Mouse (Mus musculus): Measurements from ENCODE around the gene Elf3. TPM values are rescaled to one million over a fixed set of nuclear protein-coding genes. Genes with fewer than 3 reads are reported as not detected.
"Not testable (repeated sequence)": the region's sequence is repeated elsewhere in the genome, so short reads cannot be mapped to it uniquely, and the experiment has no call there.

Elf3 gene
- polyA plus RNA-seq, 1 experiment = 82.7 TPM

DNA sequence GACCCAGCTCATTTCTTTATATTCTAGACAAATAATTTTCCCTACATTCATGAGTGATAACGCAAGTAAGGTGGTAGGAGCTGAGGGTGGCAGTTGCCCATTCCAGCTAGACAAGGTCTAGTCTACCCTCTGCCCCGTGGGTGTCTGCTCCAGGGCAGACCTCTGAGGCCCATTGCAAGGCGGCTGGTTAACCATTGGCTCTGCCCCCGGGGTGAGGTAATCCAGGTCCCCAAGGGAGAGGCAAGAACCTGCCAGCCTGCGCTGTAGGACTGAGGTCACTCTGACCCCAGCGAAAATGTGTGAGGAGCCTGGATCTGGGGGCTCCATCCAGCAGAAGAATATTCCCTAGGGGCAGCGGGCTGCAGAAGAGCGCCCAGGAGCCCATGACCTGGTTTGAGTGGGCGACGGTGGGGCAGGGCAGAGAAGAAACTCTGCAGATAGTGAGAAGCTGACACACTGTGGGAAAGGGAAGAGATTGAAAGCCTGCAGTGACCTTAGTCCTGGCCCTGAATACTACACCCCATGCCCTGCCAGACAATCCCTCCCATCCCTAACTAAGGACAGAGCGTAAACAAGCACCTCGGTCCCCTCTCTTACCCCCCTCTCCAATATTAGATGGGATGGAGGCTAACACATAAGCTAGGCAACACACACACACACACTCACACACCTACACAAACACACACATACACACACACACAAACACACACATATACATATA lies 21.1 kb downstream of the Elf3 start:
- no peak for DNase-seq (ENCODE audit: low read depth)

GRCm38 (mm10) chr1:135234771-135235170 lies 23.6 kb downstream of the Elf3 start:
- no peak for DNase-seq (ENCODE audit: low read depth)

DNA sequence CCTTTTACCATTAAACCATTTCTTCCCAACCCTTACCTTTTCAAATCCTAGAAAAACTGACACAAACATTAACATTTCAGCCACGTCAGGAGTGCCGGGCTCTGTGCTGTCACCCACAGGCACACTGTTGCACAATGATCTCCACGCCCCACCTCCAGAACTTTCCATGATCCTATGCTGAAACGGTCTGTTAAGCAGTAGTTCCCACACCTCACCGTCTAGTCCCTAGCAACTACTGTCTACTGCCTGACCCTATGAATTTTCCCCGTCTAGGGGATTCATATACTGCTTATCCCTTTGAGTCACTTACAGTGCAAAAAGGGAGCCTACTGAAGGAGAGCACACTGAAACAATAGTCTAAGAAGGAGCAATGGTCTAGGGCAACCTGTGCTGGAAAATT lies 24.4 kb downstream of the Elf3 start:
- DNase-seq (ENCODE audit: low read depth) = no peak

GRCm38 (mm10) chr1:135231878-135232277 lies 26.5 kb downstream of the Elf3 start:
- DNase-seq (ENCODE audit: low read depth) = not testable (repeated sequence)

- DNase-seq (ENCODE audit: low read depth) = peak; percentile 42
Observed at GRCm38 (mm10) chr1:135227339-135227950, 30.9 kb downstream of the Elf3 start.

DNA sequence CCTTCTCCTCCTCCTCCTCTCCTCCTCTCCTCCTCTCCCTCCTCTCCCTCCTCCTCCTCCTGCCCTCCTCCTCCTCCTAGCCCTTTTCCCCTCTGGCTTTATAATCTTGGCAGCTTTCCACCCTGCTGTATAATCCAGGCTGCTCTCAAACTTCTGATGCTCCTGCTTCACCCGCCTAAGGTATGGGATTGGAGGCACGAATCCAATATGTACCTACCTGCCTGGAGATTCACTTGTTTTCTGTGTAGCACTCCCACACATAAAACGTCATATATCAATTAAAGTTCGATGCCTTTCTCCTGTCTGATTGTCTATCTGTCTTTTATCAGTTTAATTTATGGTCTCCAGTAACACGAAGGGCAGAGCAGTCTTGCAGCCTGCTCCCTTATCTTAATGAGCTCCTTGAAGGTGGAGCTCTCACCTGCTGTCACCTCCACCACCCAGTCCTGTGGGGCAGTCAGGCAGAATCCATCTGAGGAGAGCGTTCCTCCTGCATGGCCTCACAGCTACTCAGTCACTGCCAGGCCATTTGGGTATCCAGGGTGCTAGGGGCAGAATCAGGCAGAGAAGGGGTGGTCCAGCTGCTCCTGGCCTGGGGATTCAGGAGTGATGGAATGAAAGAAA lies 33.3 kb downstream of the Elf3 start:
- no peak for DNase-seq (ENCODE audit: low read depth)

GRCm38 (mm10) chr1:135224147-135224546 lies 34.2 kb downstream of the Elf3 start:
- no peak for DNase-seq (ENCODE audit: low read depth)

GRCm38 (mm10) chr1:135217607-135218233 lies 40.6 kb downstream of the Elf3 start:
- DNase-seq (ENCODE audit: low read depth) = no peak

DNA sequence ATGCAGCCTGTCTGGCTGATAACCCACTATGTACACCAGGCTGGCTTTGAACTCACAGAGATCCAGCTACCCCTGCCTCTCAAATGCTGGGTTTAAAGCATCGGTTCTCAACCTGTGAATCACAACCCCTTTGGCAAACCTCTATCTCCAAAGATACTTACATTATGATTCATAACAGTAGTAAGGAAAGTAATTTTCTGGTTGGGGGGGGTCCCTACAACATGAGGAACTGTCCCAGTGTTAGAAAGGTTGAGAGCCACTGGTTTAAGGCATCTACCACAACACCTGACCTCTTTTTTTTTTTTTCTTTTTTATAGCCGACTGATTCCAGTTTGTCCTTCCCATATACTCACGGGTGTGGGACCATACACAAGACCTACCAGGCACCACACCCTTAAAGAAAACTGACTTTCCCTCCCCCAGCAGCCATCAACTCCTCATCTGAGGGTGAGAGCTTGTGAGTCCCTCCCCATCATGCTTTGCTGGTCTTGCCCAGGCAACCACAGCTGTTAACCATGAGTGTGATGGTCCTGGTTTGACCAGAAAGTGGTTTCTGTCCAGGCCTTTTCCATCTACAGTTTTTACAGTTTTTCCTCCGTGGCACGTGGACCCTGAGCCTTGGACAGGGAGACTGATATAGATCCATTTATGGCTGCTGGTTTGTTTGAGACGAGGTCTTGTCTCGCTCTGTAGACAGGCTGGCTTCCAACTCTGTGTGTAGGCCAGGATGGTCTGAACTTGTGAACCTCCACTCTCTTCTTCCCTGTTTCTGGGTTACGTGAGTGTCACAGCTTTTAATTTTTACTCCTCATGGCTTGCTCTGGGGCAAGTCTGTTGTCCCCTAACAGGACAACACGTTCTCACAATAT lies 44.4 kb downstream of the Elf3 start:
- DNase-seq (ENCODE audit: low read depth) = no peak

DNA sequence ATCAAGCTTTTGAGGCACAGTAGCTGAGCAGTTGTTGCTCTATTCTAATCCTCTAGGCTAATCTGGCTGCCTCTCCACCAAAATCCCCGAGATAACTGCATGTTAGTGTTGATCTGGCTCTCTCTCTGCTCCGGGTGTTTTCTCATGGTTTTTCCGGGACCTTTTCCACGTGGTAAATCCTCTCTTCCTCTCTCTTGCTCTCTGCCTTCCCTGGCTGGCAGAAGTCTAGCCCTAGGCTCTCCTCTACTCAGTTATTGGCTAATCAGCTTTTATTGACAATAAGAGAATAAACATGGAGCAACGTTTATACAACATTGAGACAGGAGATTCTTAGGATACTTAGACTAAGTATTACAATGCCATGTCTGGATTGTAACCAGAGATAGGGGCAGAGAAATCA lies 47.9 kb downstream of the Elf3 start:
- no peak for DNase-seq (ENCODE audit: low read depth)

GRCm38 (mm10) chr1:135208716-135209115 lies 49.7 kb downstream of the Elf3 start:
- DNase-seq (ENCODE audit: low read depth) = no peak

GRCm38 (mm10) chr1:135206586-135207339 lies 51.6 kb downstream of the Elf3 start:
- no peak for DNase-seq (ENCODE audit: low read depth)

- no peak for DNase-seq (ENCODE audit: low read depth)
Observed at GRCm38 (mm10) chr1:135205257-135205656, 53.1 kb downstream of the Elf3 start.

- no peak for DNase-seq (ENCODE audit: low read depth)
Observed at GRCm38 (mm10) chr1:135204196-135205126, 53.9 kb downstream of the Elf3 start.

Other genes starting within 250 kb of the Elf3 start
- gene Lgr6, start 153.3 kb downstream of the Elf3 start, polyA plus RNA-seq (2012; rRNA removed) = 0.18 and 0.24 TPM in 2 replicates
- gene Ptpn7, start 125.9 kb downstream of the Elf3 start, polyA plus RNA-seq (2012; rRNA removed) = 2.4 and 2.9 TPM in 2 replicates
- 64.5 and 86.7 TPM in 2 replicates for gene Arl8a, start 111.7 kb downstream of the Elf3 start, polyA plus RNA-seq (2012; rRNA removed)
- 1.00 and 1.5 TPM in 2 replicates for gene Gpr37l1, start 90.9 kb downstream of the Elf3 start, polyA plus RNA-seq (2012; rRNA removed)
- 50.6 and 70.7 TPM in 2 replicates for gene Rnpep, start 25.5 kb upstream of the Elf3 start, polyA plus RNA-seq (2012; rRNA removed)
- 82.7 and 105 TPM in 2 replicates for gene Timm17a, start 55.2 kb upstream of the Elf3 start, polyA plus RNA-seq (2012; rRNA removed)
- 14.1 and 14.6 TPM in 2 replicates for gene Lmod1, start 66.2 kb upstream of the Elf3 start, polyA plus RNA-seq (2012; rRNA removed)
- 5.7 and 8.2 TPM in 2 replicates for gene Shisa4, start 116.7 kb upstream of the Elf3 start, polyA plus RNA-seq (2012; rRNA removed)
- gene Ipo9, start 171.9 kb upstream of the Elf3 start, polyA plus RNA-seq (2012; rRNA removed) = 89.2 and 130 TPM in 2 replicates

All from gonadal fat pad, adult 2 months (tissue).